Mouse (Mus musculus): ENCODE measurements around the gene Hsh2d. TPM values are rescaled to one million over a fixed set of nuclear protein-coding genes. Genes with fewer than 3 reads are reported as not detected.

The Hsh2d gene
- polyA plus RNA-seq, 1 experiment from 2014 or later = 2.5 TPM

- H3K9ac ChIP-seq (ENCODE audit: low read depth, low read length) = no peak overlapping the region
- no peaks in the 10 kb centered on the region for H3K27me3 ChIP-seq (replicated peaks; ENCODE audit: control insufficient read depth, insufficient read depth, low read length)
- H3K27ac ChIP-seq (ENCODE audit: low read length) = no peak overlapping the region
- H3K36me3 ChIP-seq (ENCODE audit: control insufficient read depth, insufficient read depth, low read length) = 0 out of 2 replicates have a peak, but pooled peaks cover 5% of the 10 kb centered on the region
- no peak overlapping the region for H3K4me3 ChIP-seq (ENCODE audit: low read length)
- no peaks in the 10 kb centered on the region for H3K9me3 ChIP-seq (ENCODE audit: control insufficient read depth, low read length)
- H3K4me1 ChIP-seq (ENCODE audit: control insufficient read depth, insufficient read depth, low read length) = no peaks in the 10 kb centered on the region
- no peak overlapping the region for H3K4me2 ChIP-seq (ENCODE audit: low read depth, low read length)
- ATAC-seq = no peak
Observed at GRCm38 (mm10) chr8:72153382-72153781, 36.1 kb upstream of the Hsh2d start.

GRCm38 (mm10) chr8:72158096-72158495, 31.3 kb upstream of the Hsh2d start:
- Histone ChIP-seq H3K9me3 (ENCODE audit: control insufficient read depth, low read length) (no peaks in the 10 kb centered on the region; the same call in 1 of the 2 replicates), H3K4me1 (ENCODE audit: control insufficient read depth, insufficient read depth, low read length) (peaks cover 19% of the 10 kb centered on the region), H3K4me2 (ENCODE audit: low read depth, low read length) (no peak overlapping the region), H3K27me3 (replicated peaks; ENCODE audit: control insufficient read depth, insufficient read depth, low read length) (no peaks in the 10 kb centered on the region), H3K9ac (ENCODE audit: low read depth, low read length) (no peak overlapping the region), H3K27ac (ENCODE audit: low read length) (no peak overlapping the region), H3K36me3 (ENCODE audit: control insufficient read depth, insufficient read depth, low read length) (no peaks in the 10 kb centered on the region), H3K4me3 (ENCODE audit: low read length) (no peak overlapping the region)
- 81% methylated on average over 2 of the region's 2 CpGs for WGBS
- no peak for ATAC-seq

GRCm38 (mm10) chr8:72158726-72159125, 30.7 kb upstream of the Hsh2d start:
- no peak for ATAC-seq
- no peak overlapping the region for H3K4me2 ChIP-seq (ENCODE audit: low read depth, low read length)
- H3K27me3 ChIP-seq (replicated peaks; ENCODE audit: control insufficient read depth, insufficient read depth, low read length) = no peaks in the 10 kb centered on the region
- H3K9me3 ChIP-seq (ENCODE audit: control insufficient read depth, low read length) = no peaks in the 10 kb centered on the region; the same call in 1 of the 2 replicates
- peaks cover 19% of the 10 kb centered on the region for H3K4me1 ChIP-seq (ENCODE audit: control insufficient read depth, insufficient read depth, low read length)
- H3K36me3 ChIP-seq (ENCODE audit: control insufficient read depth, insufficient read depth, low read length) = no peaks in the 10 kb centered on the region
- 77% methylated on average over 3 of the region's 3 CpGs for WGBS
- no peak overlapping the region for H3K4me3 ChIP-seq (ENCODE audit: low read length)
- no peak overlapping the region for H3K27ac ChIP-seq (ENCODE audit: low read length)
- no peak overlapping the region for H3K9ac ChIP-seq (ENCODE audit: low read depth, low read length)

GRCm38 (mm10) chr8:72160007-72160406, 29.4 kb upstream of the Hsh2d start:
- Histone ChIP-seq H3K4me2 (ENCODE audit: low read depth, low read length) (peak overlapping the region; percentile 84), H3K36me3 (ENCODE audit: control insufficient read depth, insufficient read depth, low read length) (peaks cover 6% of the 10 kb centered on the region; the same call in 1 of the 2 replicates), H3K27ac (ENCODE audit: low read length) (no peak overlapping the region), H3K9ac (ENCODE audit: low read depth, low read length) (peak overlapping the region; percentile 70; the same call in 1 of the 2 replicates), H3K27me3 (replicated peaks; ENCODE audit: control insufficient read depth, insufficient read depth, low read length) (no peaks in the 10 kb centered on the region), H3K9me3 (ENCODE audit: control insufficient read depth, low read length) (no peaks in the 10 kb centered on the region; the same call in 1 of the 2 replicates), H3K4me1 (ENCODE audit: control insufficient read depth, insufficient read depth, low read length) (peaks cover 19% of the 10 kb centered on the region), H3K4me3 (ENCODE audit: low read length) (peak overlapping the region; percentile 51)
- 75% methylated on average over 3 of the region's 3 CpGs for WGBS
- no peak for ATAC-seq

DNA sequence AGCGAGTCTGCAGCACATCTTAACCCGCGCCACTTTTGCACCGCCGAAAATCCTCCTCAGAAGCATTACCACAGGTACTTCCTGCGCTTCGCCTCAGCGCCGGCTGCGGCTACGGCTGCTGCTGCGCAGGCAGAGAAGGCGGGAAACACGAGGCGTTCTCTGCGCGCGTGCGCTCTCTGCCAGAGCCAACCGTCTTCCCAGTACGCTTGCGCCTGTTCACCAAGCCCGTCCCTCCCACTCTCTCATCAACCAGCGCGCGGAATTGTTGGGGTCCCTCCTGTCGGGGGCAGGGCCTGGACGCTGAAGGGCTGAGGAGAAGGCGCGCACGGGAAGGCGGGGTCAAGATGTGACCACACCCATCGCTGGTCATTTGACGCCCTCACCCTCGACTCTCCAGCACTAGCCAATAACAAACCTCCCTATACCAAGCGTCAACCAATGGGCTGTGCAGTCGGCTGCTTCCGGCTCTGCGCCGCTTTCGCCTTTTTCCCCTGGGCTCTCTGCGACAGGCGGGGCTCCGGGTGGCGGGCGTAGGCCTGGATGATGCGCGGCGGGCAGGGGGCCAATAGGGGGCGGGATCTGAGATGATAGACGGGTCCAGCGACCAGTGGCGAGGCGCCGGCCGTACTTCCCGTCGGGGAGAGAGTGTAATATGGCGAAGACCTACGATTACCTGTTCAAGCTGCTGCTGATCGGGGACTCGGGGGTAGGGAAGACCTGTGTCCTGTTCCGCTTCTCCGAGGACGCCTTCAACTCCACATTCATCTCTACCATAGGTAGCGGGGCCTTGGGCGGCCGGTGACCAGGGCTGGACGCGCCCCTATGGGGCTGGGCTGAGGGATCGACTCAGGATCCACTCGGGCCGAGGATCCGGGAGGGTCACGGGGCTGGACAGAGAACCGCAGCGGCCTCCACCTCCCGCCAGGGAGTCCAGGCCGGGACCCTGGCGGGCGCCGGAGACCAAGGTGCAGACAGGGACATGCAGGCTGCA, 28.4 kb upstream of the Hsh2d start, which contains the start of gene Rab8a:
Gene Rab8a, plus strand, starts transcription at position 494 of the 991 bp plus-strand sequence.
- Histone ChIP-seq H3K27ac (ENCODE audit: low read length) (peak within 1 kb of the TSS; percentile 85), H3K27me3 (replicated peaks; ENCODE audit: control insufficient read depth, insufficient read depth, low read length) (no peaks in the 10 kb centered on the region), H3K9me3 (ENCODE audit: control insufficient read depth, low read length) (no peaks in the 10 kb centered on the region; the same call in 1 of the 2 replicates), H3K4me2 (ENCODE audit: low read depth, low read length) (peak within 1 kb of the TSS; percentile 84), H3K4me3 (ENCODE audit: low read length) (peak within 1 kb of the TSS; percentile 56), H3K9ac (ENCODE audit: low read depth, low read length) (peak within 1 kb of the TSS; percentile 79), H3K4me1 (ENCODE audit: control insufficient read depth, insufficient read depth, low read length) (peaks cover 19% of the 10 kb centered on the region), H3K36me3 (ENCODE audit: control insufficient read depth, insufficient read depth, low read length) (peaks cover 6% of the 10 kb centered on the region; the same call in 1 of the 2 replicates)
- peak; percentile 99 for ATAC-seq
- under 1% methylated on average over 82 of the region's 82 CpGs for WGBS

DNA sequence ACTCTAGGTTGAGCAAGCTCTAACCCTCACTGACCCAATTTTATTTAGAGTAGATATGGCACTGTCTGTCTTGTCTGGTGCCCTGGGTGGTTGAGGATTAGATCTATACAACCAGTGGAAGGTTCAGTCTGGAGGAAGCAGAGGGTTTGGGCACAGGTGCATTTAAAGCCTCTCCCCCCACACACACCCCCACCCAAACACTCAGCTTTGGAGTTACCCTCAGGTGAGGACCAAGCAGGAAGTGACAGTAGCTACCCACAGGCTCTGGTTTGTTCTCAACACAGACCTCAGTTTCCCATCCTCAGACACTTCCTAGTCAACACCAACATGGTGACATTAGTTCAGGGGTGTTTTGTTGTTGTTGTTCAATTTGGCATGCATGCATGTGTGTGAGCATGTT, 26.6 kb upstream of the Hsh2d start:
- no peaks in the 10 kb centered on the region; the same call in 1 of the 2 replicates for H3K9me3 ChIP-seq (ENCODE audit: control insufficient read depth, low read length)
- H3K36me3 ChIP-seq (ENCODE audit: control insufficient read depth, insufficient read depth, low read length) = peaks cover 6% of the 10 kb centered on the region; the same call in 1 of the 2 replicates
- H3K27ac ChIP-seq (ENCODE audit: low read length) = no peak overlapping the region
- peaks cover 19% of the 10 kb centered on the region for H3K4me1 ChIP-seq (ENCODE audit: control insufficient read depth, insufficient read depth, low read length)
- H3K9ac ChIP-seq (ENCODE audit: low read depth, low read length) = peak overlapping the region; percentile 79; the same call in 1 of the 2 replicates
- peak overlapping the region; percentile 69 for H3K4me2 ChIP-seq (ENCODE audit: low read depth, low read length)
- H3K27me3 ChIP-seq (replicated peaks; ENCODE audit: control insufficient read depth, insufficient read depth, low read length) = no peaks in the 10 kb centered on the region
- H3K4me3 ChIP-seq (ENCODE audit: low read length) = peak overlapping the region; percentile 56; the same call in 1 of the 2 replicates
- no peak for ATAC-seq

DNA sequence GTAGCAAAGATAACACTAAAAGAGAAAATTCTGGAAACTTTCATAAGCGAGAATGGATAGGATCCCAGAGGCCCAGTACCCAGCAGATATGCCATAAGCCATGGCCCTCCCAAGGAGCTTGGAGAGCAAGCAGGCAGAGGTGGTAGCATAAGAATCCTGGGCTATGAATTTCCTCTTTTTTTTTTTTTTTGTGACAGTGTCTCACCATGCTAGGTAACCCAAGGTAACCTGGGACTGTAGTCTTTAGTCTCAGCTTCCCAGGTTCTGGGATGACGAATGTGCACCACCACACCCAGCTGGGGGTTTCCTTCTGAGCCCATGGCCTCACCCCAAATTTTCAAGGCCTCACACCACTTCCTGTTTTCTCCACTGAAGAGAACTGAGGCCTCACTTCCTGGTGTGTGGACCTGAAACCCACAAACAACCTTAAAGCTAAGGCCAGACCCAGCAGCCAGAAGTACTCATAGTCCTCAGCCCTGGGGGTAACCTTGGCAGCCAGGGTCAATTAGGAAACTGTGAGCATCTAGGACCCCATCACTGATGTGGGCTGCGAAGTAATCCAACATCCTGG, 20.3 kb upstream of the Hsh2d start:
- Histone ChIP-seq H3K4me2 (ENCODE audit: low read depth, low read length) (no peak overlapping the region), H3K9me3 (ENCODE audit: control insufficient read depth, low read length) (no peaks in the 10 kb centered on the region), H3K27ac (ENCODE audit: low read length) (peak overlapping the region; percentile 61), H3K4me3 (ENCODE audit: low read length) (no peak overlapping the region), H3K36me3 (ENCODE audit: control insufficient read depth, insufficient read depth, low read length) (peaks cover 27% of the 10 kb centered on the region; the same call in 1 of the 2 replicates), H3K9ac (ENCODE audit: low read depth, low read length) (no peak overlapping the region), H3K4me1 (ENCODE audit: control insufficient read depth, insufficient read depth, low read length) (no peaks in the 10 kb centered on the region; the same call in 1 of the 2 replicates), H3K27me3 (replicated peaks; ENCODE audit: control insufficient read depth, insufficient read depth, low read length) (no peaks in the 10 kb centered on the region)
- ATAC-seq = no peak
- WGBS = 82% methylated on average over 3 of the region's 3 CpGs

DNA sequence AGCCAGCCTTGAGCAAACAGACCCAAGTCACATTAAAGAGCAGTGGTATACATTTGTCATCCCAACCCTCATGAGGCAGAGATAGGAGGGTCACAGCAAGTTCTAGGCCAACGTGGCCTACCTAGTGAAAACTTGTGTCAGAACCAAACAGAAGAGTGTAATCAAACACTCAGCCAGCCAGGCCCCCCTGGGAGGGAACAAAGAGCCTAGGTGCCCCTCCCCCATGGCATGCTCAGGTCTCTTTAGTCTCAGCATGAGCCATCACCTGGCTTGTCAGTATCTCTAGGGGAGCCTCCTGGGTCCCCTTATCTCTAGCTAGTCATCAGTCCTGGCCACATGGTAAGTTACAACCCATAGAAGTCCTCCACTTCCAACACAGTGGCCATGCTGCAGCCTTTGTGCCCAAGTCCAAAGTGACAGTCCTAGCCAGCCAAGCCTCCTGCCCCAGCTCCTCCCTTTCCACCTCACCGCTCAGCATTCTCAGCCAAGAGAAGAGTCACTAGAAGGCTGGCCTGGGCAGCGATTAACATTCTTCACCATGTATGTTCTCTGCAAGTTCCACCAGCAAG, 19.7 kb upstream of the Hsh2d start:
- H3K4me1 ChIP-seq (ENCODE audit: control insufficient read depth, insufficient read depth, low read length) = no peaks in the 10 kb centered on the region; the same call in 1 of the 2 replicates
- peak overlapping the region; percentile 61 for H3K27ac ChIP-seq (ENCODE audit: low read length)
- H3K36me3 ChIP-seq (ENCODE audit: control insufficient read depth, insufficient read depth, low read length) = peaks cover 28% of the 10 kb centered on the region; the same call in 1 of the 2 replicates
- no peaks in the 10 kb centered on the region for H3K9me3 ChIP-seq (ENCODE audit: control insufficient read depth, low read length)
- H3K4me2 ChIP-seq (ENCODE audit: low read depth, low read length) = no peak overlapping the region
- ATAC-seq = peak; percentile 89
- no peaks in the 10 kb centered on the region for H3K27me3 ChIP-seq (replicated peaks; ENCODE audit: control insufficient read depth, insufficient read depth, low read length)
- 73% methylated on average over 3 of the region's 3 CpGs for WGBS
- H3K9ac ChIP-seq (ENCODE audit: low read depth, low read length) = no peak overlapping the region
- no peak overlapping the region for H3K4me3 ChIP-seq (ENCODE audit: low read length)
